Mouse (Mus musculus): Measurements from ENCODE around the gene Eomes.

DNA sequence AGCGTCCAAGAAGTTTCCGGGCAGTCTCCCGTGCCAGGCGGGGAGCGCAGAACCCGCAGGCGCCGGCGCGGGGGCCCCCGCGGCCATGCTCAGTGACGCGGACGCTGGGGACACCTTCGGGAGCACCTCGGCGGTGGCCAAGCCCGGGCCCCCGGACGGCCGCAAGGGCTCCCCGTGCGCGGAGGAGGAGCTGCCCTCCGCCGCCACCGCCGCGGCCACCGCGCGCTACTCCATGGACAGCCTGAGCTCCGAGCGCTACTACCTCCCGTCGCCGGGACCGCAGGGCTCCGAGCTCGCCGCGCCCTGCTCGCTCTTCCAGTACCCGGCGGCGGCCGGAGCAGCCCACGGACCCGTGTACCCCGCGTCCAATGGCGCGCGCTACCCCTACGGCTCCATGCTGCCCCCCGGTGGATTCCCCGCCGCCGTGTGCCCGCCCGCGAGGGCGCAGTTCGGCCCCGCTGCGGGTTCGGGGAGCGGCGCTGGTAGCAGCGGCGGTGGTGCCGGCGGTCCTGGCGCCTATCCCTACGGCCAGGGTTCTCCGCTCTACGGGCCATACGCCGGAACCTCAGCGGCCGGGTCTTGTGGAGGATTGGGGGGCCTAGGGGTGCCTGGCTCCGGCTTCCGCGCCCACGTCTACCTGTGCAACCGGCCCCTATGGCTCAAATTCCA, 961 bp downstream of the Eomes start:
- TF ChIP-seq CTCF (IDR thresholded peaks at IDR 0.05; ENCODE audit: low read depth, low read length) = peak; percentile 21; the same call in 1 of the 2 replicates
- no peak for TF ChIP-seq POLR2A (IDR thresholded peaks at IDR 0.05; ENCODE audit: extremely low read depth, insufficient read depth, low read length)
